Comparison of ENCODE assay signal across 12 mouse cellular contexts in genomic region chr19:61275446-61275845, GRCm38 (mm10).
"Had no signal": no experiment of that assay in that cellular context is flagged by ENCODE, and none has a peak within 500 bp of the region (broad histone marks: within the 10 kb centered on the region; RNA-seq: fewer than 3 reads in every experiment).

No protein-coding gene starts in this region.

- DNase-seq: left cerebral cortex, postnatal 4 days; liver; liver, embryonic 13.5 days; liver, postnatal 0 days; lung, adult 18-20 months; lung, adult 2 months; lung, embryonic 14.5 days; lung, postnatal 10 days; lung, postnatal 14 days; lung, postnatal 36 days; lung, postnatal 4 days; midbrain, embryonic 14.5 days had no signal
